Mouse (Mus musculus) MEL (cell line): ENCODE results near the gene Foxf1. TPM values are rescaled to one million over a fixed set of nuclear protein-coding genes. Genes with fewer than 3 reads are reported as not detected.

Experiments used
- DNase-seq: peaks from one replicate; pipeline ENCODE4 v3.0.0; 2011; ENCODE audit warnings: low read depth, low spot score
- H3K27ac ChIP-seq: 2 replicates; pipeline ENCODE4 v1.5.1; 2012; ENCODE audit warnings: low read depth, mild to moderate bottlenecking, control low read depth, low read length, moderate library complexity; ENCODE audit not compliant: control insufficient read depth
- H3K27me3 ChIP-seq, 2 experiments: fragments of 150-350 bp in 1 of 2; sonication (generic) in 1 of 2; 2 replicates each; pipeline ENCODE4 v1.6.1; 2012; ENCODE audit warnings: low read length in 2 of 2, mild to moderate bottlenecking in 2 of 2, improper control_type of control experiment in 1 of 2, moderate library complexity in 1 of 2; ENCODE audit not compliant: insufficient read depth in 2 of 2, control insufficient read depth in 1 of 2
- H3K36me3 ChIP-seq, 2 experiments: 2 replicates each; pipeline ENCODE4 v1.6.1; 2012 to 2014; ENCODE audit warnings: low read length in 2 of 2, improper control_type of control experiment in 1 of 2, inconsistent platforms in 1 of 2, mild to moderate bottlenecking in 1 of 2; ENCODE audit not compliant: insufficient read depth in 2 of 2, control insufficient read depth in 1 of 2
- H3K4me1 ChIP-seq, 2 experiments: fragments of 150-350 bp in 1 of 2; sonication (generic) in 1 of 2; 2 replicates each; pipeline ENCODE4 v1.6.1; 2012; ENCODE audit warnings: low read length in 2 of 2, improper control_type of control experiment in 1 of 2, mild to moderate bottlenecking in 1 of 2; ENCODE audit not compliant: insufficient read depth in 2 of 2, control insufficient read depth in 1 of 2
- H3K4me3 ChIP-seq, 2 experiments: fragments of 150-350 bp in 1 of 2; sonication (generic) in 1 of 2; 2 replicates each; pipeline ENCODE4 v1.5.1; 2012; ENCODE audit warnings: low read depth in 2 of 2, low read length in 2 of 2, mild to moderate bottlenecking in 2 of 2, moderate library complexity in 2 of 2, control low read depth in 1 of 2, improper control_type of control experiment in 1 of 2; ENCODE audit not compliant: control insufficient read depth in 1 of 2, insufficient read depth in 1 of 2
- H3K79me2 ChIP-seq: 2 replicates; pipeline ENCODE4 v1.6.1; 2012; ENCODE audit warnings: mild to moderate bottlenecking, low read length, moderate library complexity; ENCODE audit not compliant: control insufficient read depth, poor library complexity, insufficient read depth
- H3K9ac ChIP-seq: 2 replicates; pipeline ENCODE4 v1.6.1; 2012; ENCODE audit warnings: low read depth, mild to moderate bottlenecking, control low read depth, low read length, moderate library complexity; ENCODE audit not compliant: control insufficient read depth, poor library complexity, severe bottlenecking
- H3K9me3 ChIP-seq: fragments of 150-350 bp; sonication (generic); replicated peaks from 2 replicates; pipeline ENCODE4 v1.6.1; 2012; ENCODE audit warnings: mild to moderate bottlenecking, low read length, improper control_type of control experiment, moderate library complexity; ENCODE audit not compliant: insufficient read depth
- CTCF ChIP-seq, 3 experiments: IDR thresholded peaks in 2 of 3; conservative IDR thresholded peaks in 1 of 3; 2 replicates each; pipeline ENCODE4 v1.5.1; 2011 to 2012; ENCODE audit warnings: low read length in 3 of 3, low read depth in 2 of 3, mild to moderate bottlenecking in 2 of 3, improper control_type of control experiment in 1 of 3, inconsistent platforms in 1 of 3, mixed read lengths in 1 of 3, moderate library complexity in 1 of 3; ENCODE audit not compliant: control insufficient read depth in 1 of 3, insufficient read depth in 1 of 3, poor library complexity in 1 of 3, severe bottlenecking in 1 of 3
- ELF1 ChIP-seq: IDR thresholded peaks from 2 replicates; pipeline ENCODE4 v1.6.1; 2014; ENCODE audit warnings: low read depth, mild to moderate bottlenecking, inconsistent platforms, low read length, improper control_type of control experiment, moderate library complexity
- GABPA ChIP-seq: IDR thresholded peaks from 2 replicates; pipeline ENCODE4 v1.6.1; 2012; ENCODE audit warnings: low read depth, mild to moderate bottlenecking, inconsistent platforms, low read length, improper control_type of control experiment, moderate library complexity
- HCFC1 ChIP-seq: IDR thresholded peaks from 2 replicates; pipeline ENCODE4 v1.6.1; 2012; ENCODE audit warnings: low read depth, mild to moderate bottlenecking, inconsistent platforms, low read length, improper control_type of control experiment, moderate library complexity
- JUND ChIP-seq: IDR thresholded peaks from 2 replicates; pipeline ENCODE4 v1.6.1; 2011; ENCODE audit warnings: low read depth, mild to moderate bottlenecking, improper control_type of control experiment, low read length
- MAZ ChIP-seq: IDR thresholded peaks from 2 replicates; pipeline ENCODE4 v1.6.1; 2012; ENCODE audit warnings: low read depth, mild to moderate bottlenecking, inconsistent platforms, low read length, improper control_type of control experiment
- MXI1 ChIP-seq: IDR thresholded peaks from 2 replicates; pipeline ENCODE4 v1.6.1; 2011; ENCODE audit warnings: mild to moderate bottlenecking, low read depth, low read length, improper control_type of control experiment
- NELFE ChIP-seq: IDR thresholded peaks from 2 replicates; pipeline ENCODE4 v1.6.1; 2011; ENCODE audit warnings: low read depth, low read length, improper control_type of control experiment
- NRF1 ChIP-seq: IDR thresholded peaks from 2 replicates; pipeline ENCODE4 v1.6.1; 2014; ENCODE audit warnings: low read depth, mild to moderate bottlenecking, inconsistent platforms, low read length, improper control_type of control experiment, moderate library complexity; ENCODE audit not compliant: poor library complexity, insufficient read depth, severe bottlenecking
- POLR2A ChIP-seq, 2 experiments: IDR thresholded peaks; 2 replicates each; pipeline ENCODE4 v1.6.1; 2011 to 2012; ENCODE audit warnings: low read length in 2 of 2, mild to moderate bottlenecking in 2 of 2, control low read depth in 1 of 2, improper control_type of control experiment in 1 of 2, low read depth in 1 of 2, moderate library complexity in 1 of 2; ENCODE audit not compliant: control insufficient read depth in 1 of 2, insufficient read depth in 1 of 2, poor library complexity in 1 of 2
- POLR2AphosphoS2 ChIP-seq: IDR thresholded peaks from 2 replicates; pipeline ENCODE4 v1.6.1; 2011; ENCODE audit warnings: low read length, improper control_type of control experiment
- RAD21 ChIP-seq: IDR thresholded peaks from 2 replicates; pipeline ENCODE4 v1.6.1; 2011; ENCODE audit warnings: mild to moderate bottlenecking, low read depth, low read length, improper control_type of control experiment
- SIN3A ChIP-seq: IDR thresholded peaks from 2 replicates; pipeline ENCODE4 v1.6.1; 2012; ENCODE audit warnings: low read length, improper control_type of control experiment, inconsistent platforms
- TBP ChIP-seq: IDR thresholded peaks from 2 replicates; pipeline ENCODE4 v1.8.0; 2011; ENCODE audit warnings: low read depth, low read length, improper control_type of control experiment
- TCF12 ChIP-seq: IDR thresholded peaks from 2 replicates; pipeline ENCODE4 v1.6.1; 2014; ENCODE audit warnings: low read depth, mild to moderate bottlenecking, inconsistent platforms, low read length, improper control_type of control experiment, moderate library complexity
- UBTF ChIP-seq: IDR thresholded peaks from 2 replicates; pipeline ENCODE4 v1.6.1; 2012; ENCODE audit warnings: low read depth, mild to moderate bottlenecking, inconsistent platforms, low read length, improper control_type of control experiment, moderate library complexity, borderline replicate concordance; ENCODE audit not compliant: insufficient read depth
- USF1 ChIP-seq: IDR thresholded peaks from 2 replicates; pipeline ENCODE4 v1.6.1; 2014; ENCODE audit warnings: low read depth, mild to moderate bottlenecking, inconsistent platforms, low read length, improper control_type of control experiment, moderate library complexity
- ZKSCAN1 ChIP-seq: IDR thresholded peaks from 2 replicates; pipeline ENCODE4 v1.6.1; 2012; ENCODE audit warnings: low read depth, mild to moderate bottlenecking, inconsistent platforms, low read length, improper control_type of control experiment, moderate library complexity
- ZMIZ1 ChIP-seq: IDR thresholded peaks from 2 replicates; pipeline ENCODE4 v1.6.1; 2012; ENCODE audit warnings: low read depth, mild to moderate bottlenecking, inconsistent platforms, low read length, improper control_type of control experiment, moderate library complexity
- polyA plus RNA-seq, 2 experiments: library from polyadenylated mRNA; stranded (reverse) in 1 of 2; unstranded in 1 of 2; fragments of >175 nt in 1 of 2; fragments of >200 nt in 1 of 2; gene quantifications; 2 replicates each; pipeline versions ENCODE4 v1.2.1 to v1.2.4; 2012; ENCODE audit warnings: low replicate concordance in 2 of 2, low read depth in 1 of 2; ENCODE audit not compliant: insufficient read length in 2 of 2, insufficient read depth in 1 of 2, missing spikeins in 1 of 2
- total RNA-seq: library from RNA; depleted of rRNA; stranded (reverse); fragments of 300-350 nt; gene quantifications from 2 replicates; pipeline ENCODE4 v1.2.3, GENCODE M21; 2012

Foxf1 gene
- total and polyA plus RNA-seq, 3 experiments, result not detected

DNA sequence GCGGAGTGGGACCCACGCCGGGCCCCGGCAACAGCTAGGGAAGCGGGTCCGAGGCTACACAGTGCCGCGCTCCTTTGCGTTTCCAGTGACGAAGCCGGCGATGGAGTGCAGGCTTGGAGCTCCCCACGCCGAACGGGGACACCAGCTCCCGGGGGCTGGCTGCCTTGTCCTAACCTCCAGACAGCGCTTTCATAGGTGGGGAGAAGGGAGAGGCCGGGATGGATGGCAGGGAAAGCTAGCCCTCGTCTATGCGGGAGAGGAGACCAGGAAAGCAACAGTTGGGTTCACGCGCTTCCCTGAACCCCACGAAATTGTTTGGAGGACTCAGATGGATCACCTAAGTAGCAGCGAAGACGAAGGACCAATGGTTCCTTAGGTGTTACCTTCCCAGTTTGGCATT lies 30.9 kb downstream of the Foxf1 start:
- TF ChIP-seq CTCF (IDR thresholded peaks at IDR 0.05 in 2 of 3, conservative IDR thresholded peaks at IDR 0.05 in 1 of 3; ENCODE audit: control insufficient read depth in 1 of 3, insufficient read depth in 1 of 3, low read depth in 2 of 3, low read length in 3 of 3, poor library complexity in 1 of 3, severe bottlenecking in 1 of 3) (no peak), RAD21 (no peak), GABPA (no peak), USF1 (no peak), MAZ (no peak), MXI1 (no peak), TCF12 (no peak), NRF1 (no peak)
- Histone ChIP-seq H3K4me3 (no peak overlapping the region), H3K9ac (no peak overlapping the region), H3K36me3 (peaks cover 0 to 10% of the 10 kb centered on the region in 2 experiments; a peak in 3 of 4 replicates), H3K4me1 (peaks cover 3 to 13% of the 10 kb centered on the region in 2 experiments; a peak in 3 of 4 replicates), H3K27ac (no peak overlapping the region), H3K27me3 (no peaks in the 10 kb centered on the region), H3K79me2 (peaks cover 38% of the 10 kb centered on the region), H3K9me3 (no peaks in the 10 kb centered on the region)
- no peak for DNase-seq

DNA sequence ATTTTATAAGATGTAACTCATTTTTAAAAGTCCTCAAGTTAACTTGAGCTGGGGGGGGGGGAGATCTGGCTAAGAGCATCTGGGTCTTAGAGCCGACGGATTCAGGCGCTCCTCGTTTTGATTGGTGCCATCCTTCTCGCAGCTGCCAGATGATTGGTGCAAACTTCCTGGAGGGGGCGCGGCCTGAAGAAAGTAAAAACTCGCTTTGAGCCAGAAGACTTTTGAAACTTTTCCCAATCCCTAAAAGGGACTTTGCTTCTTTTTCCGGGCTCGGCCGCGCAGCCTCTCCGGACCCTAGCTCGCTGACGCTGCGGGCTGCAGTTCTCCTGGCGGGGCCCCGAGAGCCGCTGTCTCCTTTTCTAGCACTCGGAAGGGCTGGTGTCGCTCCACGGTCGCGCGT lies 31.8 kb downstream of the Foxf1 start, which contains the start of gene Foxc2:
Gene Foxc2 (plus strand): TSS at position 224 of the 400 bp plus-strand sequence.
- TF ChIP-seq HCFC1, result peak; percentile 63; the same call in 1 of the 2 replicates
- TF ChIP-seq ZMIZ1, result peak; percentile 62; the same call in 1 of the 2 replicates
- TF ChIP-seq MAZ, result peak; percentile 64; the same call in 1 of the 2 replicates
- no peak for TF ChIP-seq UBTF
- TF ChIP-seq NELFE, result peak; percentile 73
- peak; percentile 91 for TF ChIP-seq TBP
- peak; percentile 86 for TF ChIP-seq SIN3A
- peak; percentile 58; the same call in 1 of the 2 replicates for TF ChIP-seq POLR2AphosphoS2
- no peak for TF ChIP-seq ZKSCAN1
- TF ChIP-seq POLR2A (IDR thresholded peaks at IDR 0.05; ENCODE audit: control insufficient read depth in 1 of 2, insufficient read depth in 1 of 2, low read depth in 1 of 2, low read length in 2 of 2, poor library complexity in 1 of 2), result peak in 1 of 2 experiments; percentile 89; a peak in 2 of 4 replicates
- TF ChIP-seq ELF1, result 0 out of 2 replicates have a peak, but pooled peaks have one; percentile 31
- no peak for TF ChIP-seq JUND
- H3K27ac ChIP-seq, result peak within 1 kb of the TSS; percentile 54
- no peaks in the 10 kb centered on the region for H3K27me3 ChIP-seq
- peak; percentile 92 for DNase-seq
- H3K9me3 ChIP-seq, result no peaks in the 10 kb centered on the region
- peaks cover 0 to 8% of the 10 kb centered on the region in 2 experiments; a peak in 3 of 4 replicates for H3K36me3 ChIP-seq
- peak within 1 kb of the TSS; percentile 64 for H3K9ac ChIP-seq
- H3K79me2 ChIP-seq, result peaks cover 46% of the 10 kb centered on the region
- H3K4me1 ChIP-seq, result peaks cover 3 to 12% of the 10 kb centered on the region in 2 experiments; a peak in 3 of 4 replicates
- peak within 1 kb of the TSS; percentile 61 to 63 for H3K4me3 ChIP-seq
